Mouse (Mus musculus): Measurements from ENCODE around the gene Rbms1. TPM values are rescaled to one million over a fixed set of nuclear protein-coding genes. Genes with fewer than 3 reads are reported as not detected.

Gene Rbms1
- total RNA-seq, 1 experiment from 2014 or later = 19.8 TPM

- no peak for ATAC-seq (replicated peaks in 1 of 2; ENCODE audit: insufficient read depth in 1 of 2, low FRiP score in 2 of 2, low TSS enrichment in 1 of 2, low read depth in 1 of 2, poor library complexity in 2 of 2, severe bottlenecking in 2 of 2)
These were observed 97.1 kb downstream of the Rbms1 start for GRCm38 (mm10) chr2:60865869-60866268.

GRCm38 (mm10) chr2:60864977-60865376 is 98.0 kb downstream of the Rbms1 start:
- ATAC-seq (replicated peaks in 1 of 2; ENCODE audit: insufficient read depth in 1 of 2, low FRiP score in 2 of 2, low TSS enrichment in 1 of 2, low read depth in 1 of 2, poor library complexity in 2 of 2, severe bottlenecking in 2 of 2) = no peak

- ATAC-seq (replicated peaks in 1 of 2; ENCODE audit: insufficient read depth in 1 of 2, low FRiP score in 2 of 2, low TSS enrichment in 1 of 2, low read depth in 1 of 2, poor library complexity in 2 of 2, severe bottlenecking in 2 of 2) = no peak
These were observed 98.7 kb downstream of the Rbms1 start for GRCm38 (mm10) chr2:60864256-60864795.

GRCm38 (mm10) chr2:60863827-60864226 is 99.2 kb downstream of the Rbms1 start:
- no peak for ATAC-seq (replicated peaks in 1 of 2; ENCODE audit: insufficient read depth in 1 of 2, low FRiP score in 2 of 2, low TSS enrichment in 1 of 2, low read depth in 1 of 2, poor library complexity in 2 of 2, severe bottlenecking in 2 of 2)

GRCm38 (mm10) chr2:60862913-60863711 is 99.9 kb downstream of the Rbms1 start:
- ATAC-seq (replicated peaks in 1 of 2; ENCODE audit: insufficient read depth in 1 of 2, low FRiP score in 2 of 2, low TSS enrichment in 1 of 2, low read depth in 1 of 2, poor library complexity in 2 of 2, severe bottlenecking in 2 of 2) = no peak

- no peak for ATAC-seq (replicated peaks in 1 of 2; ENCODE audit: insufficient read depth in 1 of 2, low FRiP score in 2 of 2, low TSS enrichment in 1 of 2, low read depth in 1 of 2, poor library complexity in 2 of 2, severe bottlenecking in 2 of 2)
These were observed 104.9 kb downstream of the Rbms1 start for GRCm38 (mm10) chr2:60858116-60858515.

- no peak for ATAC-seq (replicated peaks in 1 of 2; ENCODE audit: insufficient read depth in 1 of 2, low FRiP score in 2 of 2, low TSS enrichment in 1 of 2, low read depth in 1 of 2, poor library complexity in 2 of 2, severe bottlenecking in 2 of 2)
These were observed 106.9 kb downstream of the Rbms1 start for GRCm38 (mm10) chr2:60856097-60856496.

GRCm38 (mm10) chr2:60855006-60855405 is 108.0 kb downstream of the Rbms1 start:
- ATAC-seq (replicated peaks in 1 of 2; ENCODE audit: insufficient read depth in 1 of 2, low FRiP score in 2 of 2, low TSS enrichment in 1 of 2, low read depth in 1 of 2, poor library complexity in 2 of 2, severe bottlenecking in 2 of 2) = peak; percentile 87 to 91

GRCm38 (mm10) chr2:60851898-60852297 is 111.1 kb downstream of the Rbms1 start:
- ATAC-seq (replicated peaks in 1 of 2; ENCODE audit: insufficient read depth in 1 of 2, low FRiP score in 2 of 2, low TSS enrichment in 1 of 2, low read depth in 1 of 2, poor library complexity in 2 of 2, severe bottlenecking in 2 of 2) = no peak

GRCm38 (mm10) chr2:60851057-60851718 is 111.8 kb downstream of the Rbms1 start:
- no peak for ATAC-seq (replicated peaks in 1 of 2; ENCODE audit: insufficient read depth in 1 of 2, low FRiP score in 2 of 2, low TSS enrichment in 1 of 2, low read depth in 1 of 2, poor library complexity in 2 of 2, severe bottlenecking in 2 of 2)

GRCm38 (mm10) chr2:60848478-60848877 is 114.5 kb downstream of the Rbms1 start:
- ATAC-seq (replicated peaks in 1 of 2; ENCODE audit: insufficient read depth in 1 of 2, low FRiP score in 2 of 2, low TSS enrichment in 1 of 2, low read depth in 1 of 2, poor library complexity in 2 of 2, severe bottlenecking in 2 of 2) = peak; percentile 68 to 82; a peak in 3 of 4 replicates

- ATAC-seq (replicated peaks in 1 of 2; ENCODE audit: insufficient read depth in 1 of 2, low FRiP score in 2 of 2, low TSS enrichment in 1 of 2, low read depth in 1 of 2, poor library complexity in 2 of 2, severe bottlenecking in 2 of 2) = no peak
These were observed 115.0 kb downstream of the Rbms1 start for GRCm38 (mm10) chr2:60847984-60848383.

GRCm38 (mm10) chr2:60845316-60845894 is 117.6 kb downstream of the Rbms1 start:
- ATAC-seq (replicated peaks in 1 of 2; ENCODE audit: insufficient read depth in 1 of 2, low FRiP score in 2 of 2, low TSS enrichment in 1 of 2, low read depth in 1 of 2, poor library complexity in 2 of 2, severe bottlenecking in 2 of 2) = no peak

- ATAC-seq (replicated peaks in 1 of 2; ENCODE audit: insufficient read depth in 1 of 2, low FRiP score in 2 of 2, low TSS enrichment in 1 of 2, low read depth in 1 of 2, poor library complexity in 2 of 2, severe bottlenecking in 2 of 2) = no peak
These were observed 118.7 kb downstream of the Rbms1 start for GRCm38 (mm10) chr2:60844259-60844658.

GRCm38 (mm10) chr2:60843633-60844032 is 119.4 kb downstream of the Rbms1 start:
- no peak for ATAC-seq (replicated peaks in 1 of 2; ENCODE audit: insufficient read depth in 1 of 2, low FRiP score in 2 of 2, low TSS enrichment in 1 of 2, low read depth in 1 of 2, poor library complexity in 2 of 2, severe bottlenecking in 2 of 2)

GRCm38 (mm10) chr2:60842976-60843375 is 120.0 kb downstream of the Rbms1 start:
- peak; percentile 98 to 99 for ATAC-seq (replicated peaks in 1 of 2; ENCODE audit: insufficient read depth in 1 of 2, low FRiP score in 2 of 2, low TSS enrichment in 1 of 2, low read depth in 1 of 2, poor library complexity in 2 of 2, severe bottlenecking in 2 of 2)

GRCm38 (mm10) chr2:60840922-60841321 is 122.1 kb downstream of the Rbms1 start:
- ATAC-seq (replicated peaks in 1 of 2; ENCODE audit: insufficient read depth in 1 of 2, low FRiP score in 2 of 2, low TSS enrichment in 1 of 2, low read depth in 1 of 2, poor library complexity in 2 of 2, severe bottlenecking in 2 of 2) = no peak

- no peak for ATAC-seq (replicated peaks in 1 of 2; ENCODE audit: insufficient read depth in 1 of 2, low FRiP score in 2 of 2, low TSS enrichment in 1 of 2, low read depth in 1 of 2, poor library complexity in 2 of 2, severe bottlenecking in 2 of 2)
These were observed 123.5 kb downstream of the Rbms1 start for GRCm38 (mm10) chr2:60839498-60839897.

All from hematopoietic stem cell, adult 5-6 weeks (primary cell).